Mouse (Mus musculus): ENCODE results near the gene Kpna6. TPM values are rescaled to one million over a fixed set of nuclear protein-coding genes. Genes with fewer than 3 reads are reported as not detected.

Kpna6 gene
- polyA plus RNA-seq, 1 experiment from 2014 or later = 5.7 TPM

GRCm38 (mm10) chr4:129695815-129696157 is 23.2 kb upstream of the Kpna6 start:
- WGBS = 14% methylated on average over 6 of the region's 6 CpGs
- TF ChIP-seq CTCF (IDR thresholded peaks at IDR 0.05; ENCODE audit: low read depth) (no peak), EP300 (optimal IDR thresholded peaks at IDR 0.05) (no peak)
- no peaks in the 10 kb centered on the region; the same call in 1 of the 2 replicates for H3K4me1 ChIP-seq (replicated peaks; ENCODE audit: control insufficient read depth, insufficient read depth)

GRCm38 (mm10) chr4:129684531-129684930 is 12.0 kb upstream of the Kpna6 start:
- no peaks in the 10 kb centered on the region for H3K9me3 ChIP-seq (ENCODE audit: control insufficient read depth, low read length)
- H3K4me3 ChIP-seq (ENCODE audit: low read depth, low read length) = no peak overlapping the region
- no peaks in the 10 kb centered on the region for H3K4me1 ChIP-seq (replicated peaks; ENCODE audit: control insufficient read depth, insufficient read depth)
- H3K27me3 ChIP-seq (ENCODE audit: control insufficient read depth, insufficient read depth, low read length) = no peaks in the 10 kb centered on the region
- H3K4me2 ChIP-seq (replicated peaks; ENCODE audit: low read depth) = no peak overlapping the region
- H3K27ac ChIP-seq (replicated peaks) = no peak overlapping the region
- no peak for TF ChIP-seq CTCF (IDR thresholded peaks at IDR 0.05; ENCODE audit: low read depth)
- no peak for TF ChIP-seq EP300 (optimal IDR thresholded peaks at IDR 0.05)
- DNase-seq (ENCODE audit: low spot score) (no peak), ATAC-seq (ENCODE audit: low FRiP score, low TSS enrichment) (no peak)
- peaks cover 17% of the 10 kb centered on the region for H3K36me3 ChIP-seq (ENCODE audit: control insufficient read depth, insufficient read depth, low read length)
- H3K9ac ChIP-seq (ENCODE audit: low read length) = no peak overlapping the region
- WGBS = 90% methylated on average over 6 of the region's 6 CpGs

More at GRCm38 (mm10) chr4:129695815-129696157, 23.2 kb upstream of the Kpna6 start:
- H3K36me3 ChIP-seq (ENCODE audit: control insufficient read depth, insufficient read depth, low read length) = no peaks in the 10 kb centered on the region; the same call in 1 of the 2 replicates
- no peak for ATAC-seq (ENCODE audit: low FRiP score, low TSS enrichment)
- H3K4me3 ChIP-seq (ENCODE audit: low read depth, low read length) = peak overlapping the region; percentile 78
- no peaks in the 10 kb centered on the region for H3K27me3 ChIP-seq (ENCODE audit: control insufficient read depth, insufficient read depth, low read length)
- peak overlapping the region; percentile 76 for H3K9ac ChIP-seq (ENCODE audit: low read length)
- H3K9me3 ChIP-seq (ENCODE audit: control insufficient read depth, low read length) = no peaks in the 10 kb centered on the region
- H3K27ac ChIP-seq (replicated peaks) = peak overlapping the region; percentile 75
- H3K4me2 ChIP-seq (replicated peaks; ENCODE audit: low read depth) = peak overlapping the region; percentile 74
- DNase-seq (ENCODE audit: low spot score) = no peak

GRCm38 (mm10) chr4:129683901-129684493 is 11.4 kb upstream of the Kpna6 start:
- TF ChIP-seq CTCF (IDR thresholded peaks at IDR 0.05; ENCODE audit: low read depth) = no peak
- TF ChIP-seq EP300 (optimal IDR thresholded peaks at IDR 0.05) = no peak
- 0 out of 2 replicates have a peak, but pooled peaks have one; percentile 21 for ATAC-seq (ENCODE audit: low FRiP score, low TSS enrichment)
- Histone ChIP-seq H3K27ac (replicated peaks) (no peak overlapping the region), H3K4me3 (ENCODE audit: low read depth, low read length) (no peak overlapping the region), H3K9ac (ENCODE audit: low read length) (no peak overlapping the region), H3K27me3 (ENCODE audit: control insufficient read depth, insufficient read depth, low read length) (no peaks in the 10 kb centered on the region), H3K36me3 (ENCODE audit: control insufficient read depth, insufficient read depth, low read length) (peaks cover 18% of the 10 kb centered on the region), H3K4me2 (replicated peaks; ENCODE audit: low read depth) (no peak overlapping the region), H3K4me1 (replicated peaks; ENCODE audit: control insufficient read depth, insufficient read depth) (no peaks in the 10 kb centered on the region), H3K9me3 (ENCODE audit: control insufficient read depth, low read length) (no peaks in the 10 kb centered on the region)
- 79% methylated on average over 11 of the region's 11 CpGs for WGBS
- DNase-seq (ENCODE audit: low spot score) = no peak

- H3K27me3 ChIP-seq (ENCODE audit: control insufficient read depth, insufficient read depth, low read length) = no peaks in the 10 kb centered on the region
- DNase-seq (ENCODE audit: low spot score) (no peak), ATAC-seq (ENCODE audit: low FRiP score, low TSS enrichment) (no peak)
- H3K27ac ChIP-seq (replicated peaks) = no peak overlapping the region
- peaks cover 19% of the 10 kb centered on the region for H3K36me3 ChIP-seq (ENCODE audit: control insufficient read depth, insufficient read depth, low read length)
- no peak overlapping the region for H3K4me2 ChIP-seq (replicated peaks; ENCODE audit: low read depth)
- no peak overlapping the region for H3K4me3 ChIP-seq (ENCODE audit: low read depth, low read length)
- H3K9me3 ChIP-seq (ENCODE audit: control insufficient read depth, low read length) = no peaks in the 10 kb centered on the region
- WGBS = 97% methylated on average over 11 of the region's 11 CpGs
- H3K9ac ChIP-seq (ENCODE audit: low read length) = no peak overlapping the region
- no peaks in the 10 kb centered on the region for H3K4me1 ChIP-seq (replicated peaks; ENCODE audit: control insufficient read depth, insufficient read depth)
- TF ChIP-seq CTCF (IDR thresholded peaks at IDR 0.05; ENCODE audit: low read depth) = no peak
- TF ChIP-seq EP300 (optimal IDR thresholded peaks at IDR 0.05) = no peak
Measured at GRCm38 (mm10) chr4:129681837-129682236, 9.3 kb upstream of the Kpna6 start.

GRCm38 (mm10) chr4:129672878-129673449 is 397 bp upstream of the Kpna6 start:
- H3K27me3 ChIP-seq (ENCODE audit: control insufficient read depth, insufficient read depth, low read length) = no peaks in the 10 kb centered on the region
- H3K9me3 ChIP-seq (ENCODE audit: control insufficient read depth, low read length) = no peaks in the 10 kb centered on the region
- DNase-seq (ENCODE audit: low spot score) (no peak), ATAC-seq (ENCODE audit: low FRiP score, low TSS enrichment) (no peak)
- peaks cover 3% of the 10 kb centered on the region for H3K4me1 ChIP-seq (replicated peaks; ENCODE audit: control insufficient read depth, insufficient read depth)
- peak overlapping the region; percentile 97 for H3K4me3 ChIP-seq (ENCODE audit: low read depth, low read length)
- H3K36me3 ChIP-seq (ENCODE audit: control insufficient read depth, insufficient read depth, low read length) = peaks cover 3% of the 10 kb centered on the region; the same call in 1 of the 2 replicates
- TF ChIP-seq CTCF (IDR thresholded peaks at IDR 0.05; ENCODE audit: low read depth) = no peak; the same call in 1 of the 2 replicates
- no peak for TF ChIP-seq EP300 (optimal IDR thresholded peaks at IDR 0.05)
- 1% methylated on average over 10 of the region's 10 CpGs for whole genome bisulfite sequencing
- peak overlapping the region; percentile 97 for H3K9ac ChIP-seq (ENCODE audit: low read length)
- peak overlapping the region; percentile 97 for H3K27ac ChIP-seq (replicated peaks)
- peak overlapping the region; percentile 82 for H3K4me2 ChIP-seq (replicated peaks; ENCODE audit: low read depth)

GRCm38 (mm10) chr4:129671491-129672082 is 980 bp downstream of the Kpna6 start:
- peaks cover 5% of the 10 kb centered on the region; the same call in 1 of the 2 replicates for H3K36me3 ChIP-seq (ENCODE audit: control insufficient read depth, insufficient read depth, low read length)
- H3K9me3 ChIP-seq (ENCODE audit: control insufficient read depth, low read length) = no peaks in the 10 kb centered on the region
- H3K27ac ChIP-seq (replicated peaks) = peak overlapping the region; percentile 97
- H3K4me2 ChIP-seq (replicated peaks; ENCODE audit: low read depth) = peak overlapping the region; percentile 82
- peaks cover 3% of the 10 kb centered on the region for H3K4me1 ChIP-seq (replicated peaks; ENCODE audit: control insufficient read depth, insufficient read depth)
- H3K4me3 ChIP-seq (ENCODE audit: low read depth, low read length) = peak overlapping the region; percentile 97
- TF ChIP-seq EP300 (optimal IDR thresholded peaks at IDR 0.05) (no peak), CTCF (IDR thresholded peaks at IDR 0.05; ENCODE audit: low read depth) (peak; percentile 86)
- 4% methylated on average over 12 of the region's 12 CpGs for WGBS
- peak overlapping the region; percentile 97 for H3K9ac ChIP-seq (ENCODE audit: low read length)
- H3K27me3 ChIP-seq (ENCODE audit: control insufficient read depth, insufficient read depth, low read length) = no peaks in the 10 kb centered on the region
- peak; percentile 58 for DNase-seq (ENCODE audit: low spot score)
- ATAC-seq (ENCODE audit: low FRiP score, low TSS enrichment) = peak; percentile 56; the same call in 1 of the 2 replicates
